Mouse (Mus musculus): ENCODE measurements around the gene Lmtk3.

The Lmtk3 gene

DNA sequence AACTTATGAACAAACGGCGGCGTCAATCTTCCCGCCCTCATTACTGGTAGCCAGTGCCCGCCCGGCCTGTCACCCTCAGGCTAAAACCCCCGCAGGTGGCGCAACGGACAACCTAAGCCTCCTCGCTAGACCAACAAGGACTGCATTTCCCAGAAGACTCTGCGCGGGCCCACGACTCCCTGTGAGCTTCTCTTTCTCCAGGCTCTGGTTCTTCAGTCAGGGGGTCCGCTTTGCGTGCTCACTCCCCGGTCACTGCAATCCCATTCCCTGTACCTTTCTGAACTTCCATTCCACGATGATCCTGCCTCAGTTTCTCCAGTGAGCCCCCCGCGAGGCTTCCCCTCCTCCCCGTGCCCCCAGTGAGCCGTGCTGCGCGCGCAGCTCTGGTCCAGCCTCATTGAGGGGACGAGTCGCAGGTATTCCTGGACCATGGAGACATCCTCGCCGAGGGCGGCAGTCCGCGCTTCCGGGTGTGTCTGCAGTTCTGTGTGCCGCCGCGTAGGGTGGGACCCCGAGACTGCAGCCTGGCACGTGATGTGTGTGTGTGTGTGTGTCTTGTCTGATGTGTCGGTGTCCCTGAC is at the start of gene Lmtk3:
TSS of gene Lmtk3 (plus strand) at position 228 of the 581 bp plus-strand sequence.
- DNase-seq (ENCODE audit: low read depth, low spot score), result peak; percentile 42

DNA sequence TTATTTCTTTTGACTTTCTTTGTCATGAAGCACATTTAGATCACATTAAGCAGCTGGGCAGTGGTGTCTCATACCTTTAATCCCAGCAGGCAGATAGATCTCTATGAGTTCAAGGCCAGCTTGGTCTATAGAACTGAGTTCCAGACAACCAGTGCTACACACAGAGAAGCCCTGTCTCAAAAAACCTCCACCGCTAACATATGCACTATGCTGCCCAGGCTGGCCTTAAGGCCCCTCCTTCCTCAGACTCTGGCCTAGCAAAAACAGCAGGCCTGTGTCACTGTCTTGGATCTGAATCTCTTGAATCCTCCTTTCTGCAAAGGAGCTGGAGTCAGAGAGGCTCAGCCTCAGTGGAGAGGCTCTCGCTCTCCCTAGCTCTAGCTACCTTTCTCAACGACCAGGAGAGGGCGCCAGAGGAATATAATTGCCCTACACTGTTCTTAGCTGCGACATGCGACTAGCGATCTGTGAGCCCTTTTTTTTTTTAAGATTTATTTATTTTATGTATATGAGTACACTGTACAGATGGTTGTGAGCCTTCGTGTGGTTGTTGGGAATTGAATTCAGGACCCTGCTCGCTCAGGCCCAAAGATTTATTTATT is 44.3 kb upstream of the Lmtk3 start:
- peak; percentile 89 for DNase-seq (ENCODE audit: low read depth, low spot score)

DNA sequence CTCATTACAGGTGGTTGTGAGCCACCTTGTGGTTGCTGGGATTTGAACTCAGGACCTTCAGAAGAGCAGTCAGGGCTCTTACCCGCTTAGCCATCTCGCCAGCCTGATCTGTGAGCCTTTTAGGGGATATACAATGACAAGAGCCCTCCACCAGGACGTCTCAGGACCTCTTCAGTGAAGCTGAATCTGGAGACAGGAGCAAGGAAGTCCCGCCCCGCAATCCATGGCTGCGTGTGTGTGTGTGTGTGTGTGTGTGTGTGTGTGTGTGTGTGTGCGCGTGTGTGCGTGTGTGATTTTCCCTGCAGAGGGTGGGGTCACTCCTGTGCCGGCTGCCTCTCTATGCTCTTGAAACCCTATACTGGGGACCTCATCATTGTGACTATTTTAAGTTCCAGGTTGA is 43.7 kb upstream of the Lmtk3 start:
- no peak for DNase-seq (ENCODE audit: low read depth, low spot score)

DNA sequence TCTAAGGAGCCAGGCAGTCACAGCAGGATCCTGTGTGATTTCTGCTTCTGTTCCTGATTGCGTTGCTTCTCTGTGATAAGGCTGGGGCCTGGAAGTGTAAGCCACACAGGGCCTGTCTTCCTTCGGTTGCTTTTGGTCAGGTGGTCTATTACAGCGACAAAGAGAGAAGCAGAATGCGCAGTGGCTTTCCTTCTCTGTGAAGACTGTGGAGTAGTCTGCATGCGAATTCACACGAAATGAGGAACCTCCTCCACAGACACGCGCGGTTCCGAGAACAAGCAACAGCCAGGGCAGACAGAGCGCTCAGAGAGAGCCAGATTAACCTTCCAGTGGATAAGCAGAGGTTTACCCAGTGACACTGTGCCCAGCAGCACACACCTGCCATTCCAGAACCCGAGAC is 42.2 kb upstream of the Lmtk3 start:
- DNase-seq (ENCODE audit: low read depth, low spot score), result no peak

DNA sequence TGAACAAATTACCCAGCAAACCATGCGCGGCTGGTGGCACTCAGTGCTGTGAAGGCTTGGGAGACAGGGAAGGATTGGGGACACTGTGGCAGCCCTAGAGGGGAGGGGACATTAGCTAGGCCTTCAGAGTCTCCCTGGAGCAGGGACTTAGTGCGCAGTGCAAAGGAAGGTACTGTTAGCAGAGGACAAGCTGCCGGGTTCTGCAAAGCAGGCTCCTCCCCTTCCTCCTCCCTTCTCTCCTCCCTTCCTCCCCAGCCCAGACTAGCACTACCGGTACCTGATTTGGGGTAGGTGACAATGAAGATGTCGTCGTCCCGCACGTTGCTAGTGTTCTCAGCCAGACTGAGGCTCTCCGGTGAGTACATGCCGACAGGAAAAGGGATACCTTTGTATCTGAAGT is 41.8 kb upstream of the Lmtk3 start:
- DNase-seq (ENCODE audit: low read depth, low spot score), result no peak

DNA sequence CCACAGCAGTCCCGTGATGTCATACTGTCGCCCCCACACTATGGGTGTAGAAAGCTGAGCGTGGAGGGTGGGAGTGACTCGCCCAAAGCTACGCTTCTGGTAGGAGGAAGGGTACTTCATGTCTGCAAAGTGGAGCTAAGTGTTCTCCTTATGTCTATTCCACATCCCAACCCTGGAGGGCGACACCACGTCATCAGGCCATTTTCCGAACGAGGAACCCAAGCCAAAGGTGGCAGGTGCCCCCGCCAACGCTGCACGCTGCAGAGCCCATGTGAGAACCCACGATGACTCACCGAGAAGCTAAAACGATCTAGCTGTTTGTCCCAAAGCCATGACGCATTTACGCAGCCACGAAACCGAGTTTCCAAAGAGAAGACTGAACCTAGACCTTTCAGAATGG is 41.2 kb upstream of the Lmtk3 start:
- DNase-seq (ENCODE audit: low read depth, low spot score), result no peak

DNA sequence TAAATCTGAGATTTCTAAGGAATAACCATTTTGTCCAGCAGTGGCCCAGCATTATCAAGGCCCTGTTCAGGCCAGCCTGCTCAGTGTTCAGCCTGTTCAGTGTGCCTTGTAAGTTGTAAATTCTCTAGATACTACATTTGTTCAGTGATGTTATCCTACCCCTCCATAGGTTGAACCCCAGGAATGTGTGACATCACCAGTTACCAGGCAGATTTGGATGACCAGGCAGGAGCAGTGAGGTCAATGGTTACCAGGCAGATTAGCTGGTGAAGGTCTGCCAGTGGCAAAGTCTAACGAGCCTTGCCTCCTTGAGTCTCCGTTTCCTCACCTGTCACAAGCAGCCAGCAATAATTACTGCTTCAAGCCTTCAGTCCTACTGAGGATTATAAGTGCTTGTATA is 39.2 kb upstream of the Lmtk3 start:
- peak; percentile 72 for DNase-seq (ENCODE audit: low read depth, low spot score)

DNA sequence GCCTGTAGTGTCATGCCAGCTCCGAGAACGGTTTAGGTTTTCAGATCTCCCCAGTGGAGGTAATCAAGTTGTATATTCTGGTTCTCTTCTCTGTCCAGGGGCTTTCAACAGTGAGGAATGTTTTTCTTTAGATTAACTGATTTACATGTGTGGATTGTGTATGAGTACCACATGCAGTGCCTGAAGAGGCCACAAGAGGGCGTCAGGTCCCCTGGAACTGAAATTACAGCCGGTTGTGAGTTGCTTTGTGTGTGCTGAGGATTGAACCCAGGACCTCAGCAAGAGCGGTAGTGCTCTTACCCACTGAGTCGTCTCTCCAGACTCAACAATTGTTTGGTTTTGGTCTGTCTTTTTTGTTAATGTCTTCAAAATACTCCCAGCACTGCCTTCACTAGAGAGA is 37.0 kb upstream of the Lmtk3 start:
- DNase-seq (ENCODE audit: low read depth, low spot score), result no peak

DNA sequence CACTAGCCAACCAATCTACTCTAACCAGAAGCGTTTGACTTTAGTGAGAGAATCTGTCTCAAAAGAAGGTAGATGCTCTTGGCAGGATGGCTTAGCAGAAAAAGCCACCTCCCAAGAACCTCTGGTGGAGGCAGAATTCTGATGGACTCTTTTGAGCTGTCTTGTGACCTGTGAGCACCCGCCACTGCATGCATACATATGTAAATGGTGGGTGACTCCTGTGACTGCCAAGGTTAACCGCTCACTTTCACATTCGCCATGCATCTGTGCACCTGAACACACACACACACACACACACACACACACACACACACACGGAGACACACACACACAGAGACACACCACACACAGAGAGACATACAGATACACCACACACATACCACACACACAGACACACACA is 36.1 kb upstream of the Lmtk3 start:
- no peak for DNase-seq (ENCODE audit: low read depth, low spot score)

DNA sequence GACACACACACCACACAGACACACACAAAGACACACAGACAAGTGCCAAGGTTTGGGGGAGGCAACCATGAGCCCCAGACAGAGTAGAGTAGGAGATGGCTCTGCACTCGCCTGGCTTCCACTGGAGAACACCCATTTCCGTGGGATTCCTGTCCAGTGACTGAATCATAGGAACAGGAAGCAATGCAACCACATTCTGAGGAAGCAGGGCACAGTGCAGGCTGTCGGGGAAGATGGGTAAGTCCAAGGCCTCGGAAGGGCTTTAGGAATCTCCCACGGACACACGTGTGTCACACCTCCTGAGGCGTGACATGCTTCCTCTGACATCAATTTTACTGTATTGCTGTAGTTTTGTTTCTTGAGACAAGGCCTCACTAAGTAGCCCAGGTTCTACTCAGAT is 35.4 kb upstream of the Lmtk3 start:
- DNase-seq (ENCODE audit: low read depth, low spot score), result no peak

DNA sequence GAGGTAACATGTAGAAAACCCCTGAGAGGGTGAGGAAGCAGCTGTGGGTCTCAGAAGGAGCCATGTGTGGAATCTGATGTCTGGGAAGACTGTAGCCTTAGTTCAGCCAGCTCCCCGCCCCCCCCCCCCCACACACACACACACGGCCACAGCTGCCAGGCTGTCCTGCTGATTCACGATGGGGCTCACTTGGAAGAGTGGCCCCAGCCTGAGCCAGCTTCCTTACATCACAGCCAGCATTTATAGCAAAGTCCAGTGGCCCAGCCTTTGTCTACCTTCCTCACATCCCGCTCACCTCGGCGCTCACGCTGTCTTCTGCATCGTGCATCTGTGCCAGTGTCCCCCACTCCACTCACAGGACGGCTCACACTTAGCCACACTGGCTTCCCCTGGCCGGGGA is 34.1 kb upstream of the Lmtk3 start:
- no peak for DNase-seq (ENCODE audit: low read depth, low spot score)

DNA sequence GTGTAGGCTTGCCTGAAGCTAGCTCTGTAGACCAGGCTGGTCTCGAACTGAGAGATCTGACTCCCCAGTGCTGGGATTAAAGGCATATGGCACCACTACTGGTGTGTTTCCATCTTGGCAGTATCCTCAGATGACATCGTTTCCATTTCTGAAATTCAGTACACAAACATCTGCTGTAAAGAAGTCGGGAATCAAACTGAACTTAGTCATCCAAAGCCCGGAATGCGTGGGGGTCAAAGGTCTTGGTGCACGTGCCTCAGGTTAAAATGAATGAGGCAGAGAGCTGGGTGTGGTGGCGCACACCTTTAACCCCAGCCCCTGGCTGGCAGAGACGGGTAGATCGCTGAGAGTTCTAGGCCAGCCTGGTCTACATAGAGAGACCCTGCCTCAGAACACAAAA is 33.4 kb upstream of the Lmtk3 start:
- no peak for DNase-seq (ENCODE audit: low read depth, low spot score)

DNA sequence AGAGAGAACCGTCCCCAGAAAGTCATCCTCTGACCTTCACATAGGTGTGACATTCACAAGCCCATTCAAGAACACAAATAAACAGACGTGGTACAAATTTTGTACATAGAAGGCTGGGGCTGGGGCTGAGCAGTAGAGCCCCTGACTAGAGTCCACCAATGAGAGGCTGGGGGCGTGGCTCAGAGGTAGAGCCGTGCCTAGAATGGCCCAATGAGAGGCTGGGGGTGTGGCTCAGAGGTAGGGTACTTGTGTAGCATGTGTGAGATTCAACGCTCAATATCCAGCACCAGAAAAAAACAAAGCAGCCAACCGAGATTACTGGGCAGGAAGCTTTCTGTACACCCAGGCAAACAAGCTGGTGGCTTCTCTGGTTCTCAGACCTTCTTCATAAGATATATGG is 27.8 kb upstream of the Lmtk3 start:
- DNase-seq (ENCODE audit: low read depth, low spot score), result no peak

DNA sequence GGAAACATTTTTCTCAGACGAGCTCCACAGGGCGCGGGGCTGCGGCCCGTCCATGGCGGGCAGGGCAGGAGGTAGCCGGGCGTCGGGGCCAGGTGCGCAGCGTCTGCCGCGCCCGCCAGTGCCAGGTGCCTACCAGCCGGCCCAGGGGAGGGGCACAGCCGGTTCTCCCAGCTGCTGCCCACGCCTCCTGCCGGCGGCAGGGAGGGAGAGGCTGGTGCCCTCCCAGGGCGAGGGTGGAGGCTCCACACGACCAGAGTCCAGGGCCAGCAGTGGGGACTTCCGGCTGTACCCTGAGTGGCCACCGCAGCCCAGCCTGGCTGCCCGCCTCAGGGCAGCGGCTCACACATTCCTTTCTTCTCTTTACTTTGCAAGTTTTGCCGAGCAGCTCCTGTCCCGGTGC is 24.1 kb upstream of the Lmtk3 start:
- DNase-seq (ENCODE audit: low read depth, low spot score), result no peak

DNA sequence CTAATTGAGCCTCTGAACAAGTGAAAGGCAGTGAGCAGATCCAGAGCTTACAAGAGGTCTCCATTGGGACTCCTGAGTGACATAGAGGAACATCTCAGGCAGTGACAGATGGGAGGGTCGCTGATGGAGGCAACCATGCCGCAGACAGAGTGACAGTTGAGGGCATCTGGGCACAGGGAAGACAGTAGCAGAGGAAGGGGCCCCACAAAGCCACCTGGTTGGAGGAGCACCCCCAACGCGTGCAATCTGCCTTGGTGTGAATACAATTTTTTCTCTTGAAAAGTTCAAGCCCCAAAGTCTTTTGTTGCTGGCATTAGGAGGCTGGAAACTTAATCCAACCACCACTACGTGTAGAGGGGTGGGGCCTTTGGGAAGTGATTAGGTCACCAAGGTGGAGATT is 23.4 kb upstream of the Lmtk3 start:
- DNase-seq (ENCODE audit: low read depth, low spot score), result no peak

DNA sequence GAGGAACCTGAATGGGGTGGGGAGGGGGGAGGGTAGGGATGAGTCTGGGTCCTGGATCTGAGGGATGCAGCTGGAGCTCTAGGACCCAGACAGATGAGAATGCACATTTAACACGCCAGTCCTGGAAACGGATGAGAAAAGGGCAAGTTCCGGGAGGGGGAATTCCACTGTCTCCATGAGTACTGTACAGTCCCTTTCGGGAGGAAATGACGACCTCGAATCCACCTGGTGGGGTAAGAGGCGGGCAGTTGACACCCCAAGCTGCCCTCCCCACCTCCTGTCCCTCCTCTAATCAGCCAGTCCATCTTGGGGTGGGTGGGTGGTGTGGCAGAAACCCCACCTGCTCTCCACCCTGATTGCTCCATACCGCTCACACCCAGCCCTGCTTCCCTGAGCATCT is 17.5 kb upstream of the Lmtk3 start:
- no peak for DNase-seq (ENCODE audit: low read depth, low spot score)

DNA sequence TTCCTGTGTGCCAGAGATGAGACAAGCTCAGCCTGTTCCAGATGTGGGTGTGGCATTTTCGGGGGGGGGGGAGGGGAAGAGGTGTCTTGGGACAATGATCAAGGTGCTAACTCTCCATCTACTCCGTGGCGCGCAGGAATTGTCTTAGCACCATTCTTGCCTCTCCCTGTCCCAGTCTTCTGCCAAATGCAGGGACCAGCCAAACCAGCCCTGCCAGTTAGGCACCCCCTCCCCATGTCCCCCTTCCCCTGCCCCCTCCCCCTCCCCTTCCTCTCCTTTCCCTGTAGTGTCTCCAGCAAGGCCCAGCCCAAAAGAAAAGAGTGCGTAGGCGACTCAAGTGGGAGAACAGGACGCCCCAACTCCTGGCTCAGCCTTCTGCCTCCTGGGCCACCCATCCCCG is 16.8 kb upstream of the Lmtk3 start:
- DNase-seq (ENCODE audit: low read depth, low spot score), result no peak

DNA sequence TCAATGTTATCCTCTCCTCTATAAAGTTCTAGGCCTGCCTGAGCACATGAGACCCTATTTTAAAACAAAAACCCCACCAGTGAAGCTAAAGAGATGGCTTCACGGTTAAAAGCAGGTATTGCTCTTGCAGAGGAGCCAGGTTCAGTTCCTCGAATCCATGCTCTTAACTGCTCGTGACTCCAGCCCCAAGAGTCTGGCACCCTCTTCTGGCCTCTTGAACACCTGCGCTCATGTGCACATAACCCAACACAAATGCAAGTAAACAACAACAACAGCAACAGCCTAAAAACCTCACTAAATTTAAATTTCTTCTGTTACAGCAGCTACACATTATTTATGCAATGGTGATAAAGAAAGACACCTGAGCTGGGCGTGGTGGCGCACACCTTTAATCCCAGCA is 16.0 kb upstream of the Lmtk3 start:
- DNase-seq (ENCODE audit: low read depth, low spot score), result no peak

DNA sequence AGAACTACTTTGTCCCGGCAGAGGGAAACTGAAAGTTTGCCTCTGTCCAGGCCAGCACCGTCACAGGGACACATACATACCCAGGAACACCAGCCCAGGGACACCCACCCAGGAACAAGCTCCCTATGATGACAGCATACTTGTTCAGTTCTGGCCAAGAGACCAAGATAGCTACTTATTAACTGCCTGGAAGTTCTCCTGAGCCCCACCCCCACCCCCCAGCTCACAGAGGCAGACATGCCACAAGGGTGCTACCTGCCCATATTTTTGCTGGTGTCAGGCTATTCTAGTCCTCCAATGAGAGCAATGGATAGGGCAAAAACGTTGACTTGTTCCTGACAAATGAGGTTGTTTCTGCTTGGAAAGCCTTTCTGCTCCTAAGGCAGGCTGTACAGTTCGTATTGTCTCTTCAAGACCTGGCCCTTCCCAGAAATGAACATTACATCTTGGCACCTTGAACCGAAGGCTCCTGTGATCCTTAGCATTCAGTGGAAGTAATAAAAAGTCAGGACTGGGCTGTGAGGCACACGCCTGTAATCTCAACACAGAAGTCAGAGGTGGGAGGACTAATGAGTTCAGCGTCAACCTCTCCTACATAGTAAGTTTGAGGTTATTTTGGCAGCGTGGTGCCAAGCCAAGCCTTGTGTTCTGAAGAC is 13.0 kb upstream of the Lmtk3 start:
- no peak for DNase-seq (ENCODE audit: low read depth, low spot score)

DNA sequence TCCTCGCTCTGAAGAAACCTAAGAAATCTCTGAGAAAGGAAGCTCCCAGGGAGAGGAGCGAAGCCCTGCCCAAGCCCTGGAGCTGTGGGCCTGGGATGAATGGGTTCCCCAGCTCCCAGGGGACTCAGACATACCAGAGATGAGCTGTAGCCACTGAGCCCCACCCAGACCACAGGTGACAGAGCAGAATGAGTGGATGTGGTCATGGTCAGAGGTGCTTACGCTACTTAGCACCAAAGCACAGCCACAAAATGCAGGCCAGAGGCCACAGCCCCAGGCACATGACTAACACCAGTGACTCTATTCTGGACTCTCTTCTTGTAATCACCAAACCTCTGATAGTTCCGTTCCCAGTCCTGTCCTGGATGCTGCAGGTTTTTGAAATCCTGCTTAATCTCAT is 12.4 kb upstream of the Lmtk3 start:
- DNase-seq (ENCODE audit: low read depth, low spot score), result no peak

DNA sequence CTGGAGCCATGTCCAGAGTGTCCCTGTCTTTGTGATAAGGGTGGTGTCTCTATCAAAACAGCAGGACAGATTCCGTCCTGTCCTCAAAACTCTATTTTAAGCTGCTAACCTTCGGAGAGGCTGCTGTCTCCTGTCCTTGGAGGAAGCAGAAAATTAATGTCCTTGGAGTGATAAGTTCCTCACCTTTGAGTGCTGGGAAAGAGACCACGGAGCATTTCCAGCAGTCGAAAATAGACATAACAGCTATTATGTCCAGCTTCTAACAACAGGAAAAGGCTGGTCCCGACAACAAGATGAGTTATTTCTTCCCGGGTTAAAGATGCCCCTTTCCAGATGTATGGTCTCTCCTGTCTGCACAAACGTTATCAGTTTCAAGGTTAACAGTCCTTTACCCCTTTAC is 8.3 kb upstream of the Lmtk3 start:
- DNase-seq (ENCODE audit: low read depth, low spot score), result no peak

DNA sequence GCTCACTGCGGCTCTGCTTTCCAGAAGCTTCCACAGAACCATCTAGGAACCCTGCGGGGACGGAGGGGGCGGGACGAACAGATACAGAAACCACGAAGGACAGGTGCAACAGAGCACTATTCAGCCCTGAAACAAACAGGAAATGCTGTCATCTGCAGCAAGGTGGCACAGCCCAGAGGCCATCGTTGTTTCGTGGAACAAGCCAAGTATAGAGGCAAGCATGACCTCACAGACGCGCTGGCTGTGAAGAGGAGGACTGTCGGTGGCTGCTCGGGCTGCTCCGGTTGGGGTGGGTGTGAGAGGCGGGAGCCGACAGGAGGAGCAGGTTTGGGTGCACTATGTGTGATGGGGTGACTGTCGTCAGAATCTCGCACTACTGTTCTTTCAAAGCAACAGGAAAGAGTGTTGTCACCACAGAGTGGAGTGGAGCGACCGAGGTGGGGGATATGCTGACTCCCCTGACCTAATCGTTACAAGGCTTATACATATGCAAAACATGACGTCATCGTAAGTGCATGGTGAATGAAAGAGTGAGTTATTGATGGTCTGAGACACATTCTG is 4.4 kb upstream of the Lmtk3 start:
- no peak for DNase-seq (ENCODE audit: low read depth, low spot score)

DNA sequence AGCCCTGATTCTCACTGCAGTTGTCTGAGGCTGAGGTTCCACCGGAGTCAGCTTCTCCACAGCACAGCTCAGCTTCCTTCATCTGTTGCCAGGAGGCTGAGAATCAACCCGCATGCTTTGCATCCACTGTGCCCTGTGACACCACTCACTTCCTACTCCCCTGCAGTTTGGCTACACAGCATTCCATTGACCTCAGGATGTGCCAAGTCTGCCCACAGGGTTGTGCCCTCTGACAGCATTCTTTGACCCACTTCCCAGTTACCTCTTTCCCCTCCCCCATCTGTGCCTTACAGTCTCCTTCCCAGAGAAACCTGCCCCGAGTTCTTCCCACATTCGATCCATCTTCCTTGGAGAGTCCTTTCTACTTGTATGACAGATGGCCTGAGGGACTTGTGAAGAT is 1.3 kb upstream of the Lmtk3 start:
- DNase-seq (ENCODE audit: low read depth, low spot score), result no peak

All from retina, postnatal 7 days (tissue).